Mouse (Mus musculus): ENCODE results near the gene Gm17018. TPM values are rescaled to one million over a fixed set of nuclear protein-coding genes. Genes with fewer than 3 reads are reported as not detected.

Gm17018 gene
- total RNA-seq (2015) (22.6 and 23.8 TPM in 2 replicates), total RNA-seq (2017) (13.5 and 15.3 TPM in 2 replicates)

- peak; percentile 82 for ATAC-seq (ENCODE audit: poor library complexity, severe bottlenecking)
Observed at GRCm38 (mm10) chr19:45560153-45560890, at the start of gene Gm17018, which contains the start of gene Poll. Gene Gm17018 (plus strand): TSS chr19:45560615. Gene Poll (minus strand): TSS chr19:45560531.

GRCm38 (mm10) chr19:45510680-45511079 is 49.7 kb upstream of the Gm17018 start:
- no peak for ATAC-seq (ENCODE audit: poor library complexity, severe bottlenecking)

DNA sequence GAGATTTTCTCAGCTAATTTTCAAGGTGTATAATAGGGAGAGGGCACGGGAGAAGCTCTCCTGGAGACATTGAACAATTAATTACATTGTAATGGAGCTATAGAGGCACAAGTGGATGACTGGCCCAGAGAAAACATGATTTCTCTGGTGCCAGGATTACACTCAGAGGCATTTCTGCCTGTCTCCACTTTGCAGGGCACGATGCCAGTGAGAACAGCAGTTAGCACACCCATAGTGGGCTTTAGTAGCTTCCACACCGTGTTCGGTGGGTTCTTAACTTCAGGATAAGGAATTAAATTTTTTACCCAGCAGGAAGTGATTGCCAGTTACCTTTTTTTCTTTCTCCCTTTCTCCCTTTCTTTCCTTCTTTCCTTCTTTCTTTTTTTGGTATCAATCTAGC is 49.0 kb upstream of the Gm17018 start:
- no peak for ATAC-seq (ENCODE audit: poor library complexity, severe bottlenecking)

- ATAC-seq (ENCODE audit: poor library complexity, severe bottlenecking): no peak
Observed at GRCm38 (mm10) chr19:45515341-45515740, 45.1 kb upstream of the Gm17018 start.

DNA sequence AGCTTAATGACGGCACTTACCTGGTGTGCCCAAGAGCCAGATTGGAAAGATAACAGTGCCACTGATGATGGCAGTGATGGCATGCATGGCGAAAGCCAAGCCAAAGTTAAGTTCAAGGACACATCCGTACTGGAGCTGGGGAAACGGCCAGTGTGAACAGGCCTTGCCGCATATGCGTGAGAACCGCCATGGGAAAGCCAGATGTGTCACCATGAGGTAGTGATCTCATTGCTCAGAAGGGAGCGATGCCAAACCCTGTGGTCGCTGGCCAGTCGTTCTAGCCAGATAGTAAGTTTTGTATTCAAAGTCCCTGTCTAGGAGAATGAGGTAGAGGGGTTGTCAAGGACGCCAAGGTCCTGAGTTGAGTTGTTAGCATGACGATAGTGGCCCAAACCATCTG is 44.2 kb upstream of the Gm17018 start:
- no peak for ATAC-seq (ENCODE audit: poor library complexity, severe bottlenecking)

DNA sequence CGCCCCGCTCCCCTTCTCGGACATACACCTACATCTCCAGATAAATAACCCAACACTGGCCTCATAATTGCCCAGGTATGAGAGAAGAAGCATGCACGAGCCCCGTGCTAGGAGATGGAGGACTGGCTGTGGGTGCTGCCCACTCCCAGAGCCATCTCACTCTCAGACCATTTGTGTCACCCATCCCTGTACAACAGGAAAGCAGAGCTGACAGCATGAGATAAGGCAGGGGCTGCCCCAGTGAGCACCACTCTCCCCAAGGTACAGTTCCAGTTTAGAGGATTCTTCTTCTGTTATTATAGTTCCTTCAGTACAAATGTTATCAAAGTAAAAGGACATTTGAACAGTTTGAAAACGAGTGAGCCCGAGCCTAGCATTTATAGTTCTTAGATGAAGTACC is 33.0 kb upstream of the Gm17018 start:
- no peak for ATAC-seq (ENCODE audit: poor library complexity, severe bottlenecking)

GRCm38 (mm10) chr19:45527931-45528534 is 32.4 kb upstream of the Gm17018 start:
- ATAC-seq (ENCODE audit: poor library complexity, severe bottlenecking): peak; percentile 57

DNA sequence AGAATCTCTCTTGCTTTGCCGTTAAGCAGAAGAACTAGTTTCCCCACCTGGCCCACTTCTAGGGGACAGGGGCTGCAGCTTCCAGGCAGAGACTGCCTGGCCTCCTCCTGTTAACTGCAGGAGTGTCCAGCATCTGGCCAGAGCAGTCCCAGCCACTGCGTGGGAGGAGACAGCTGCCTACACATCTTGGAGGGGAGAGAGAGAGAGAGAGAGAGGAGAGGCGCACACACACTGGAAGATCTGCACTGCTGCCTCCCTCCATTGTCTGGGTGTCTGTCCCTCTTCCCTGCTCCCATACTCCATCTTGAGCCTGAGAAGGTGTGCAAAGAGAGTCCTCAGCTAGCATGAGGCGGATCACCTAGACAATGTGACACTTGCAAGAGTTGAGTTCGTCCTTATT is 31.1 kb upstream of the Gm17018 start:
- ATAC-seq (ENCODE audit: poor library complexity, severe bottlenecking): no peak

DNA sequence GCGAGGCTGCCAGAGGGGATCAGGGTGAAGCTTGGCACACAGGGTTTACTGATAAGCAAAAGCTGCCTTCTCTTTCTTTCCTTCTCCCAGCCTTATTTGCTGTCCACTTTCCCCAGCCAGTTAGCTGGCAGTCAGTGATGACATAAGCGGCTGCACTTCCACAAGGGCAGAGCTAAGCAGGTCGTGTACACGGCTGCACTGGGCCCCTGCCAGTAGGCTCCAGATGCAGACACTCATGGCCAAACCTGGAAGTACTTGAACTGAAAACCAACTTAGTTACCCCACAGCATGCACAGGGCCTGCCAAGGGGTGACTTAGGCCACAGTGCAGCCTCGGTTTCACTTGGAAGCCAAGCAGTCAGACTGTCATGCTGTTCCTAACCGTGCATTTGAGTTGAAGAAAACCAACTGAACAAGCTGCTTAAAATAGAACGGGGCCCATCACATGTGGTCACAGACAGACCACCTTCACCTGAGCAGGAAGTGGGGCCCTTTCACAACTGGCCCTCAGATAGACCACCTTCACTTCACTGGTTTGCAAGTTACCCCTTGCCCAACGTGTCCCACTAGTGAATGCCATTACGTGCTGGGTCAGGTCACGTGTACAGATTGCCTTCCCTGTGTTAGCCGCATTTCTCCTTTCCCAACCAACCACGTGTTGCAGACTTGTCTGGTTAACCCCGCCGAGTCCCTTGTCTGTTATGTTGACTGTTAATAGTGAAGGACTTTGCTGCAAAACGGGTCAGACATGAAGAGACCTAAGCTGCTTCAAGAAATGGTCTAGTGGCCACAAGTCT is 30.0 kb upstream of the Gm17018 start:
- ATAC-seq (ENCODE audit: poor library complexity, severe bottlenecking): peak; percentile 54

- ATAC-seq (ENCODE audit: poor library complexity, severe bottlenecking): no peak
Observed at GRCm38 (mm10) chr19:45531554-45531953, 28.9 kb upstream of the Gm17018 start.

DNA sequence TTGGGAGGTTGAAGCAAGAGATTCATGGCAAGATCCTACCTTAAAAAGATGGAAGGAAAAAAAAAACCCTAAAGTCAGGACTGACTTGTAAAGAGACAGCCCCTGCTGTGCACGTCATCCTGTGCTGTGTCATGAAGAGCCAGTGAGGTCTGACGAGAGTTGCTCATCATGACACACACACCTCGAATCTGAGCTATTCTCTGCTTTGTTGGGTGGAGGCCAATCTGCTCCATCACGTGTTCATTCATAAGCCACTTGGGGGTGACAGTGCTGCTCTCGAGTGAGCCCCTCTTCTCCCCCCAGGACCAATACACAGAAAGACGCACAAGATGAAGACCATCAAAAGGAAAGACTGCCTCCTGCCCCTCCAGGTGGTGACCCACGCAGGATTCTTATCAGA is 26.8 kb upstream of the Gm17018 start:
- no peak for ATAC-seq (ENCODE audit: poor library complexity, severe bottlenecking)

DNA sequence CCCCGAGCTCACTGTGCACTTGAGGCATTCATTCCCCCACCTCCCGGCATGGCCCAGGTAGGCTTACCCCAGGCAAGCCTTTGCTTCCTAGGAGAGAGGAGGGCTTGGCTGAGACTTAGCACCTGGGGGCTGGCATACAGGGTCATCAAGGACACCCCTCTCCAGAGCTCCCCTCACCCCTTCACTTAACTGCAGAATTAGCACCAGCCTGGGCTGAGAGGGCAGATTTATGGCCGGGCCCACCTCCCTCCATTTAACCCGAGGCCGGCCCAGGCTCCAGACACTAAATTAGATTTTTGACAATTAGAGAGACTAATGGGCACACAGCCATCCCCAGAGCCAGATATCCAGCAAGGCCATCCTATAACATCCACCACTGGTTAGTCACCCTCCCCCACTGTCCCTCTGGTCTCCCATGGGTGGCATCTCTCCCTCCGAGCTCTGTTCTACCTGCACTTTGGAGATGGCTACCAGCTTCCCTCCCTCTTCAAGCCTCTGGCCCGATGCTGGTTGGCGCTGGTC is 25.1 kb upstream of the Gm17018 start:
- ATAC-seq (ENCODE audit: poor library complexity, severe bottlenecking): no peak

GRCm38 (mm10) chr19:45535929-45536328 is 24.5 kb upstream of the Gm17018 start:
- ATAC-seq (ENCODE audit: poor library complexity, severe bottlenecking): no peak

- peak; percentile 86 for ATAC-seq (ENCODE audit: poor library complexity, severe bottlenecking)
Observed at GRCm38 (mm10) chr19:45537505-45537904, 22.9 kb upstream of the Gm17018 start.

DNA sequence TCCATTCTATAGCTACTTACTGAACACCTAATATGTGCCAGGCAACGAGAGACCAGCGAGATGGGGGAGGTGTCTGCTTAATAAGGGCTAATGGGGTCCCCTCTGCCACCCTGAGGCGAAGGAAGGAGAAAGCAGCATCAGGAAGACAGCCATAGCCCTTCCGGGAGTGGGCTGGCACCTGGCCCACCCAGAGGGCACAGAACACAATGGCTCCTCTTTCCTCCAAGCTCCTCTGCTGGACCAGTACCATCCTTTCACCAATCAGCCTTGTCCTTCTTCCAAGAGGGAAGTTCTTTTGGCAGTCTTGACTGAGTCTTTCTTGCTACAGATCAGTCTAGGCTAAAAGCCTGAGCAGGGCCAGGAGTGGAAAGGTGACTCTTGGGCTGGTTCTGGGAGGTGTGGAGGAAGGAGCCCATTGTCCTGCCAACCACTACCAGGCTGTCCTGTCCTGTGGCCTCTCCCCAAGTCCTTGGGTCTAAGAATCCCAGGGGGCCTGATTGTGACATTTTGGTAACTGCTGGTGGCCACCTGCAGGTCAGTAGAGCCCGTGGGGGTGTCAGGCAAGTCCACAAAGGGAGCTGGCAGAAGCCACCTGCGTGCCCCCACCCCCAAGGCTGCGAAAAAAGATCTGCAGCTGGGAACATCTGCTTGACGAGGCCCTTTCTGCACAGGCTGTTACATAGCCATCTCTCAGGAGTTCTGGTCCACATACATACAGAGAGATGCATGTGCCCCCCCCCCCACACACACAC is 19.6 kb upstream of the Gm17018 start:
- no peak for ATAC-seq (ENCODE audit: poor library complexity, severe bottlenecking)

DNA sequence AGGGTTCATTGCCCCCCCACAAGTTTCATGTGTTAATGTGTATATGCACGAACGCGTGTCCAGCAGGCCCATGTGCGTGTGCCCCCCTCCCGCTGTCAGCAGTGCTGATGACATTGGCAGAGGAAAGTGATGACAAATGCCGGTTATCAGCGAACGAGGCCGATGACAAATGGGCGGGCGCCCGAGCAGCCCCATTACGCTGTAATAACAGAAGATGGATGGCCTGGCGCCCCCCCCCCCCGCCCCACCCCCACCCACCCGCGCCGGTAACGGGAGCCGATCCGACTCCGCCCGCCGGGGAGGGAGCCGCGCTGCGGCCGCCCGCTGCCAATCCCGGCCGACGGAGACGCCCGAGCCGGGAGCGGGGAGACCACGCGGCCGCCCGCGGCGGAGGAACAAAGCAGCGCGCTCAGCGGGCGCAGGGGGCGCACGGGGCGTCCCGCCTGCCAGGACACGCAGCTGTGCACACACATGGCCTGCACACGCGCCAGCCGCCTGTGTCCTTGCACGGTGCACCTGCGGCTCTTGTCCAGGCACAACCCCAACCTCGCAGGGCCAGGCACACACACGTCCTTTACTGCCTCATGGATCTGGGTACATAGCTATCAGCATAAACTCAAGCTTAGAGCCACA is 18.9 kb upstream of the Gm17018 start:
- no peak for ATAC-seq (ENCODE audit: poor library complexity, severe bottlenecking)

DNA sequence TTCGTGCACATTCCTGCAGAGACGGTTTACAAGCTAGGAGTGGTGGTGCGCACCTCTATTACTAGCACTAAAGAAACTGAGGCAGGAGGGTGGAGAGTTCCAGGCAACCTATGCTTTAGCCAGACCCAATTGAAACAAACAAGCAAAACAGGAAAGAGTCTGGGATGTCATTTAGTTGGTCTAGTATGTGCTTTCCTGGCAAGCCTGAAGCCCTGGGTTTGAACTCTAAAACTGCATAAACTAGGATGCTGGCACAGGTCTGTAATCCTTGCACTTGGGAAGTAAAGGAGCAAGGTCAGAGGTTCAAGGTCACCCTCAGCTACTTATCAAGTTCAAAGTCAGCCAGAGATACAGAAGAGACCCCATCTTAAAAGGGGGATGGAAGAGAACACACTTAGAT is 18.4 kb upstream of the Gm17018 start:
- ATAC-seq (ENCODE audit: poor library complexity, severe bottlenecking): no peak

GRCm38 (mm10) chr19:45544152-45544924 is 16.1 kb upstream of the Gm17018 start:
- peak; percentile 42; the same call in 1 of the 2 replicates for ATAC-seq (ENCODE audit: poor library complexity, severe bottlenecking)

- ATAC-seq (ENCODE audit: poor library complexity, severe bottlenecking): peak; percentile 90
Observed at GRCm38 (mm10) chr19:45544925-45545321, 15.5 kb upstream of the Gm17018 start.

All from megakaryocyte, adult 5-6 weeks (primary cell).